Mouse (Mus musculus) bone marrow macrophage, adult 2 months (primary cell): ENCODE results near the gene Arfgef2.

Experiments used
- CTCF ChIP-seq: IDR thresholded peaks from 2 replicates; pipeline ENCODE4 v1.5.1; 2012; ENCODE audit warnings: low read depth, mild to moderate bottlenecking, low read length, moderate library complexity
- POLR2A ChIP-seq: IDR thresholded peaks from 2 replicates; pipeline ENCODE4 v1.6.1; 2012; ENCODE audit warnings: mild to moderate bottlenecking, low read depth, low read length, borderline replicate concordance

DNA sequence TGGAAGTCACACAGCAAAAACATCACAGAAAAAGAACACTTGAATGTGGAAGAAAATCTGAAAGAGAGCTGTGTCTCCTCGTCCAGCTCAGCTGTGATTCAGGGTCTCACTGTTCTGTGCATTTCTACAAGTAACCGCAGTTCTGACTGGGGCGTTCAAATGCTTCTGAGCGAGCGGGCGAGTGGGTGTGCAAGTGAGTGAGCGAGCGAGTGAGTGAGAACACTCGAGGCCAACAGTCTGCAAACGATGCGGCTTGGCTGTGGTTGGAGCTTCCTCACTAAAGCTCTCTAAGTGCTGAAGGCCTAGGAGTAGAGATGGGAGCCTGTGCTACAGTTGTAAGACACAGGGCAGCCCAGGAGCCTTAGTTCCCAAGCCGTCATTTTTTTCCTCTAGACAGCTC, 22.9 kb downstream of the Arfgef2 start:
- TF ChIP-seq CTCF (no peak), POLR2A (no peak)
